22 mouse cellular contexts compared by ENCODE assay signal in genomic region chr13:44706206-44706915, GRCm38 (mm10). TPM values are rescaled to one million over a fixed set of nuclear protein-coding genes. Genes with fewer than 3 reads are reported as not detected.
DNase-seq lines count a peak whose midpoint lies in the region; ATAC-seq and TF ChIP-seq lines count a peak whose summit lies in the region.
"Had no signal": no experiment of that assay in that cellular context is flagged by ENCODE, and none has a peak within 500 bp of the region (broad histone marks: within the 10 kb centered on the region; RNA-seq: fewer than 3 reads in every experiment).

No protein-coding gene starts in this region.

- H3K27ac ChIP-seq in hindbrain, embryonic 10.5 days: 0 out of 2 replicates have a peak overlapping the region, but pooled peaks have one; percentile 6
- no peak overlapping the region for H3K27ac ChIP-seq in hindbrain, postnatal 0 days
- H3K27ac ChIP-seq: embryonic facial prominence, embryonic 13.5 days; heart, adult 2 months; heart, embryonic 15.5 days; hindbrain, embryonic 15.5 days had no signal

- no peak overlapping the region for H3K9ac ChIP-seq in hindbrain, postnatal 0 days (replicated peaks; ENCODE audit: low read length)
- H3K9ac ChIP-seq: embryonic facial prominence, embryonic 13.5 days; heart, embryonic 15.5 days; hindbrain, embryonic 15.5 days had no signal

- WGBS in hindbrain, embryonic 10.5 days: 72% methylated on average over 10 of the region's 10 CpGs
- WGBS in hindbrain, postnatal 0 days: 71% methylated on average over 10 of the region's 10 CpGs

- ATAC-seq in hindbrain, postnatal 0 days: no peak
- ATAC-seq: forebrain, embryonic 14.5 days; inflammation-experienced regulatory T-cells, adult 6 months; intestine, postnatal 0 days; Patski had no signal

- TF ChIP-seq POLR2A in brain, embryonic 14.5 days (IDR thresholded peaks at IDR 0.05; ENCODE audit: borderline replicate concordance, extremely low read depth, insufficient read depth, insufficient read length, poor library complexity, severe bottlenecking): no peak

- no peak for DNase-seq in hindbrain, embryonic 10.5 days (ENCODE audit: low spot score)
- no peak for DNase-seq in hindbrain, postnatal 0 days (ENCODE audit: low spot score)
- DNase-seq in ES-CJ7 (ENCODE audit: low read depth, low spot score): peak; percentile 77
- peak; percentile 43 for DNase-seq in brain, embryonic 14.5 days (ENCODE audit: low read depth)
- DNase-seq in urinary bladder, adult 2 months (ENCODE audit: low spot score): no peak
- no peak for DNase-seq in yolk sac, embryonic 10.5 days (ENCODE audit: low spot score)
- DNase-seq: cerebellum, adult 11-12 months; cerebellum, adult 9-10 months; cerebellum, postnatal 25 days; gastrocnemius, postnatal 10 days; heart, adult 2 months; heart, postnatal 14 days had no signal

- no peaks in the 10 kb centered on the region for H3K36me3 ChIP-seq in hindbrain, embryonic 10.5 days
- no peaks in the 10 kb centered on the region for H3K36me3 ChIP-seq in hindbrain, postnatal 0 days (ENCODE audit: insufficient read depth, low read length)
- no peaks in the 10 kb centered on the region for H3K36me3 ChIP-seq in E14TG2a.4 (ENCODE audit: insufficient read depth, low read length)
- H3K36me3 ChIP-seq: embryonic facial prominence, embryonic 13.5 days; heart, embryonic 15.5 days; hindbrain, embryonic 15.5 days had no signal

- H3K4me1 ChIP-seq in hindbrain, embryonic 10.5 days (replicated peaks): peaks cover 27% of the 10 kb centered on the region
- H3K4me1 ChIP-seq in hindbrain, postnatal 0 days (ENCODE audit: insufficient read depth, low read length): no peaks in the 10 kb centered on the region
- peaks cover 86% of the 10 kb centered on the region for H3K4me1 ChIP-seq in E14TG2a.4 (replicated peaks; ENCODE audit: low read depth, low read length)
- H3K4me1 ChIP-seq: heart, embryonic 15.5 days had no signal

- no peak for TF ChIP-seq CTCF in hindbrain, postnatal 0 days (IDR thresholded peaks at IDR 0.05; ENCODE audit: low read depth)
- no peak for TF ChIP-seq CTCF in E14TG2a.4 (conservative IDR thresholded peaks at IDR 0.05; ENCODE audit: low read length)
- TF ChIP-seq CTCF in brain, embryonic 14.5 days (IDR thresholded peaks at IDR 0.05; ENCODE audit: borderline replicate concordance, extremely low read depth, insufficient read depth, insufficient read length): no peak

- peaks cover 17% of the 10 kb centered on the region; the same call in 1 of the 2 replicates for H3K27me3 ChIP-seq in hindbrain, embryonic 10.5 days (ENCODE audit: insufficient read depth, poor library complexity, severe bottlenecking)
- H3K27me3 ChIP-seq in hindbrain, postnatal 0 days (ENCODE audit: insufficient read depth, low read length): no peaks in the 10 kb centered on the region
- H3K27me3 ChIP-seq in E14TG2a.4 (ENCODE audit: insufficient read depth, low read length): no peaks in the 10 kb centered on the region
- H3K27me3 ChIP-seq: CH12.LX; embryonic facial prominence, embryonic 13.5 days; heart, embryonic 15.5 days; hindbrain, embryonic 15.5 days; Patski had no signal

- H3K4me2 ChIP-seq in hindbrain, postnatal 0 days (ENCODE audit: low read depth, low read length): no peak overlapping the region
- H3K4me2 ChIP-seq: embryonic facial prominence, embryonic 13.5 days; heart, embryonic 11.5 days; heart, embryonic 15.5 days; hindbrain, embryonic 15.5 days had no signal

- H3K4me3 ChIP-seq in hindbrain, embryonic 10.5 days: no peak overlapping the region
- H3K4me3 ChIP-seq in hindbrain, postnatal 0 days (ENCODE audit: low read length): no peak overlapping the region
- peak overlapping the region; percentile 63 for H3K4me3 ChIP-seq in E14TG2a.4 (replicated peaks; ENCODE audit: low read length)
- H3K4me3 ChIP-seq: embryonic facial prominence, embryonic 13.5 days; heart, adult 2 months; heart, embryonic 15.5 days; hindbrain, embryonic 15.5 days had no signal

- H3K9me3 ChIP-seq in hindbrain, embryonic 10.5 days: no peaks in the 10 kb centered on the region
- no peaks in the 10 kb centered on the region for H3K9me3 ChIP-seq in hindbrain, postnatal 0 days (ENCODE audit: low read length)
- H3K9me3 ChIP-seq in E14TG2a.4 (ENCODE audit: low read length): no peaks in the 10 kb centered on the region
- H3K9me3 ChIP-seq: embryonic facial prominence, embryonic 13.5 days; heart, embryonic 15.5 days; hindbrain, embryonic 15.5 days had no signal

RNA-seq across cellular contexts. Expression of gene Jarid2, which starts 22.9 kb away (rescaled TPM):
- 54.9 and 64.4 TPM in 2 replicates for polyA plus RNA-seq in hindbrain, embryonic 10.5 days (2016; fragmentation: Nextera tagmentation; extraction: Ambion mirVana)
- 20.3 and 21.6 TPM in 2 replicates for total RNA-seq in hindbrain, postnatal 0 days (2014; rRNA removed)
- polyA plus RNA-seq in hindbrain, postnatal 0 days (2015; fragmentation: Nextera tagmentation; extraction: Ambion mirVana): 19.3 and 19.8 TPM in 2 replicates
- 31.6 and 52.9 TPM in 2 replicates for polyA plus RNA-seq in brain, embryonic 14.5 days (2012; rRNA removed)
- polyA plus RNA-seq in urinary bladder, adult 2 months (2012; rRNA removed): 15.2 and 17.8 TPM in 2 replicates

Comparison
In these comparisons a context has a peak if more than half of its experiments do, and no peak if none do; other contexts are left out.
1. DNase-seq: peak in ES-CJ7 (single experiment) and brain, embryonic 14.5 days (single experiment); none in hindbrain, embryonic 10.5 days (single experiment), hindbrain, postnatal 0 days (single experiment), urinary bladder, adult 2 months (single experiment) and yolk sac, embryonic 10.5 days (single experiment).